Mouse (Mus musculus): Measurements from ENCODE around the gene 4430402I18Rik.

DNA sequence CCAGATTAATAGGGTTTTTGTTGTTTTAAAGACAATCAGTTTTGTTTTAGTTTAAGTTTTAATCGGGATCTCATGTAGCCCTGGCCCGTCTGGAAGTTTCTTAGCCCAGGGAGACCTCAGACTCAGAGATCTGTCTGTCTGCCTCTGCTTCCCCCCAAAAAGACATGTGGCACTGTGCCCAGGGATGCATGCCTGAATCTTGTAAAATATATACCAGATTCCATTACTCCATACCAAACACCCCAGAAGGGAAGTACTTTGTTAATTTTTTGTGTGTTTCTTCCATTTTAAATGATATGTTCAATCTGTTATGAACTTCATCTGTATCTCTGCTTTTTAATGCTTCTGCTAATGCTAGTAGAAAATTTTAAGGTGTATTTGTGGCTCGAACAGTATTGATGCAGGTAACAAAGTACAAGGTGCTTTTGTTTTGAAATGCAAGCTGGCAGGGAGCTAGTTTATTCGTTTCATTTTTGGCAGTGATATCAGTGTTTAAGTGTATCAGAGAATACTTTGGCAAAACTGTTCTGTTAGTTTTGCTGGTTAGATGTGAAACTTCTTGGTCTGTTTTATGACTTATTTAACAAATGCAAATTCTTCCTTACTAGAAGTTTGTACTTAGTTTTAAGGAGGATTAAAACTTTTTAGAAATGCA is 30.5 kb upstream of the 4430402I18Rik start:
- TF ChIP-seq POLR2A (IDR thresholded peaks at IDR 0.05; ENCODE audit: insufficient read depth, low read length) (no peak), EP300 (IDR thresholded peaks at IDR 0.05; ENCODE audit: insufficient read depth, low read depth, low read length) (no peak), CTCF (IDR thresholded peaks at IDR 0.05; ENCODE audit: low read depth, low read length) (no peak)

Data from ES-Bruce4 (cell line).